ENCODE assay signal across 21 mouse cellular contexts in the genomic region with DNA sequence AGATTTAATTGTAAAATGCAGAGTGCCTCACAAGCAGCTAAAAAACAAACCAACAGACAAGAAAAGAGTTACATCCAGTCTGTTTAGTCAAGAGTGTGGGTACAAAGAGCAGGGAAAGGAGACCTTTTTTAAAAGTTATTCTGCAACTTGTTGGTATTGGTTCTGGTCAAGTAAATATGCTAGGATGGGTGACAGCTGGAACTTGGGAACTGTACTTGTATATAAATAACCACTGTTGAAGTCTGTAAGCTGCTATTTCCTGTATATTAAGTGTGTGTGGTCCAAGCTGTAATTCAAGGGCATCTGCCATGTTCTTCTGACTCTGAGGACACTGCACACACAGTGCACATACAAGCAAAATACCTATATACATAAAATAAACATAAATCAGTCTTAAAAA. TPM values are rescaled to one million over a fixed set of nuclear protein-coding genes. Genes with fewer than 3 reads are reported as not detected.
"Had no signal": no experiment of that assay in that cellular context is flagged by ENCODE, and none has a peak within 500 bp of the region (broad histone marks: within the 10 kb centered on the region; RNA-seq: fewer than 3 reads in every experiment).

No protein-coding gene starts in this region.

- H3K4me3 ChIP-seq: left cerebral cortex, adult 2 months; limb, embryonic 10.5 days; liver, embryonic 13.5 days; megakaryocyte, embryonic 14.5 days; midbrain, embryonic 15.5 days; neural tube, embryonic 13.5 days had no signal

- ATAC-seq: hindbrain, embryonic 16.5 days; inflammation-experienced regulatory T-cells, adult 6 months; liver, postnatal 0 days; midbrain, embryonic 15.5 days had no signal

- H3K27ac ChIP-seq: left cerebral cortex, adult 2 months; limb, embryonic 10.5 days; liver, embryonic 13.5 days; macrophage; midbrain, embryonic 15.5 days; neural tube, embryonic 13.5 days had no signal

- H3K4me2 ChIP-seq: liver, embryonic 13.5 days; midbrain, embryonic 11.5 days; midbrain, embryonic 15.5 days; neural tube, embryonic 13.5 days had no signal

- H3K4me1 ChIP-seq: limb, embryonic 10.5 days; midbrain, embryonic 15.5 days; neural tube, embryonic 13.5 days had no signal

- DNase-seq: kidney, postnatal 14 days; liver, embryonic 13.5 days; liver, postnatal 0 days; retina, postnatal 1 day; right cerebral cortex, postnatal 4 days; spleen, adult 18-20 months; thymus, postnatal 4 days had no signal

- H3K9ac ChIP-seq: liver, embryonic 13.5 days; liver, postnatal 0 days; midbrain, embryonic 15.5 days; neural tube, embryonic 13.5 days had no signal

- H3K9me3 ChIP-seq: limb, embryonic 10.5 days; liver, embryonic 13.5 days; megakaryocyte, embryonic 14.5 days; midbrain, embryonic 15.5 days; neural tube, embryonic 13.5 days had no signal

- H3K27me3 ChIP-seq: liver, embryonic 13.5 days; megakaryocyte, embryonic 14.5 days; midbrain, embryonic 15.5 days; neural tube, embryonic 13.5 days had no signal

RNA-seq across cellular contexts. Expression of a gene that starts 27.9 kb away (rescaled TPM):
- total RNA-seq: monocyte, adult 5-6 weeks had no signal
- polyA plus RNA-seq: inflammation-experienced regulatory T-cells, adult 6 months; liver, postnatal 0 days; macrophage had no signal

RNA-seq across cellular contexts. Expression of a gene that starts 44.5 kb away (rescaled TPM):
- total RNA-seq: layer of hippocampus, postnatal 25 days; left cerebral cortex, adult 2 months; left cerebral cortex, postnatal 14 days had no signal
- polyA plus RNA-seq: inflammation-experienced regulatory T-cells, adult 6 months; limb, embryonic 14.5 days; liver, embryonic 13.5 days; liver, postnatal 0 days; macrophage; midbrain, embryonic 11.5 days; stomach, embryonic 16.5 days had no signal
